Mouse (Mus musculus) heart, postnatal 4 days (tissue): Measurements from ENCODE around the gene Olfr1012. TPM values are rescaled to one million over a fixed set of nuclear protein-coding genes. Genes with fewer than 3 reads are reported as not detected.
A peak's percentile ranks its signal among the peaks of the same experiment; 100 is the strongest.
"Not testable (repeated sequence)": the region's sequence is repeated elsewhere in the genome, so short reads cannot be mapped to it uniquely, and the experiment has no call there.

Experiments used
- DNase-seq: peaks from one replicate; pipeline ENCODE4 v3.0.0; 2021
- total RNA-seq, 2 experiments: library from RNA; stranded (reverse); gene quantifications; 2 replicates each; pipeline ENCODE4 v1.2.3; 2021

Gene Olfr1012
- not detected for total RNA-seq

DNA sequence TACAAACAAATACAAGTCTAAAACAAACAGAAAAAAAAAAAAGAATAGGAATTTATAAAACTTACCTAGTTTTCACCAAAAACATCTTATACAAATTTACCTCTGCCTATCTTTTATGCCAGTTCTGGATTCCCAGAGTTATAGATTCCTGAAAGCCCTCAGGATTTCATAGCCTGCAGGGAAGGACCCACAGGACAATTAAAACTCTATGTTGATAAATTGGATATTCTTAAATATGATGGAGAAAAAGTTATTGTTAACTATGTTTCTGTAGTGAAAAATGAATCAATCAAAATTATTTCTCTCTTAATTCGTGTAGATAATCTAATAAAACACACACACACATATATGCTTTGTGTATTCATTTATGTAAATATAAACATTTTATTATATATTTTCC lies at the start of gene Olfr1012:
Gene Olfr1012 (minus strand): TSS at position 101 of the 400 bp plus-strand sequence.
- DNase-seq, result no peak

DNA sequence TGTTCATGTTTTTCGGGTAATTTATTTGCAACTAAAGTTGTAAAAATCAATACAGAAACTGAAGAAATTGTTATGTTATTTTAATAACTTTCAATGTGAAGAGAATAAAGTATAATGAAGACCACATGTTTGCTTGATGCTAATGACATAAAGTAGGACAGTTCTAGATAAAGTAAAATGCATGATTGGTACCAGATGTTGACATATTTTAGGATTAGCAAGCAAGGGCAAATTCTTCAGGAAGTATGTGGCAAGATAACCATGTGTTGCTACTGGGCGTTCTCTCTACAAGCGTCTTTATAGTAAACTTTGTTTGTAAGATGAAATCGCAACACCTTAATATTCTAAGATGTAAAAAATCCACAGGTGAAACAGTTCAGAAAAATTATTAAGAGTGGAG lies 41.9 kb upstream of the Olfr1012 start:
- DNase-seq, result no peak

DNA sequence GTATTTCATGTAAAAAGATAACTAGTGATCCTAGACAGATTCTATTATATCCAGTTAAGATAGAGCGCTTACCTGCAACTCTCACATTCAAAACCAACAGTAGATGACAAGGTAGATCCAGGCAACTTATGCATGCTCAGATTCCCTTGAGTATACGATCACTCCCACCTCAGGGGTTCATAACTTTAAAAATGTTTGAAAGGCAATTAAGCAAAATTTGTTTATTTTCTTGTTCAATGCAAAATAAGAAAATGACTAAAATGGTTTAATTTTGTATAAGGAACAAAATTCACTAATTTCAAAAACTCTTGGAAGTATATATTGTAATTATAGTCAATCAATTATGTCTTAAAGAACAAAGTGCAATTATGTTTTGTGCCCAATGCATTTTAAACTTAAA lies 39.9 kb upstream of the Olfr1012 start, which contains the start of gene Olfr1016:
Gene Olfr1016 (minus strand): TSS at position 101 of the 400 bp plus-strand sequence.
- DNase-seq, result no peak

DNA sequence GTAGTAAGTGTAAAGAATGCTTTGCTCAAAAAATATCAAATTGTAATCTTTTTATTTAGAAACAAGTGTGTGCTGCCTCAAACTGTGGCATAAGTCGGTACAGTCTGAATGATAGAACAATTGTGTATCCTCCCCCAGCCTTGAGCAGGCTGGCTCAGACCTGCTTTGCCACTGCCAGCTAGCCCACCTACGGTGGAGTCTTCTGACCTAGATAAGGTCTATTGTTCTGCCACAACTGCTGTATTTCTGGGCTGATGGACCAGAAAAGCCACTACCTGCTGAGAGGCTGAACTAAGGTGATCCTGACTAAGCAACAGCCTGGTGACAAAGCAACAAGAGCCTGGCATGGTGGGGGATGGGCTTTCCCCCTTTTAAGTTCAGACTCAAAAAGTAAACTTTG lies 29.8 kb upstream of the Olfr1012 start:
- no peak for DNase-seq

DNA sequence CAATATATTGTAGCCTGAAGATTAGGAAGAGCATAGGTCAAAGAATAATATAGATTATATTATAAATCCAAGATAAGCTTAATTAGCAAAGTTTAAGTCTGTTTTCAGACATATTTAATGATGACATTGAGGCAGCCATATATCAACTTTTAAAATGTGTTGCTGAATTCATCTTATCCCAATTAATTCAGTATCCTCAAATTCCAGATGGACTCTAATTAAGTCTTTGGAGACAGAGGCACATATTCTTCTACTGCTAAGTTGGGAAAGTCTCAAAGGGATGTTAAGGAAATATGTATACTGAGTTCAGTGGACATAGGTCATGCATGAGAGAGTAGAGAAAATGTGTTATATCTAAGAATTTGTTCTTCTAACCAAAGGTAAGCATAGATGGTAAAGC lies 19.2 kb upstream of the Olfr1012 start, which contains the start of gene Olfr1015:
Gene Olfr1015 (plus strand): TSS at position 301 of the 400 bp plus-strand sequence.
- DNase-seq, result no peak

DNA sequence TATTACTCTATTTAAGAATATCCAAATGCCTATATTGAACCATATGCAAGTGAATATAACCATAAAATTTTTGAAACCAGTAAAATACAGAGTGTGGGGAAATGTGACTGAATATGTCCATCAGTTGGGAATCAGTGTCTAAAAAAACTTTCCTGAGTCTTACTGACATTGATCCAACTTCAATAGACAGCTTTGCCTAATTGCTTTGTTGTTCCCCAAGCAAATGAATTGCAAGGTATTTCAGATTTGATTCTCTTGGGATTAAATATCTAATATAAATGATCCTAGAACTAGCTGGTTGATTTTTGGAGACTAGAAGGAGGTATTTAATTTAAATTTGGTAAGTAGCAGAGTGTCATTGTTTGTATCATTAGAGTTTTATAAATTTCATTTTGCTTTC lies 9.8 kb upstream of the Olfr1012 start, which contains the start of gene Olfr1014:
Gene Olfr1014 (plus strand): TSS at position 301 of the 400 bp plus-strand sequence.
- DNase-seq, result no peak

DNA sequence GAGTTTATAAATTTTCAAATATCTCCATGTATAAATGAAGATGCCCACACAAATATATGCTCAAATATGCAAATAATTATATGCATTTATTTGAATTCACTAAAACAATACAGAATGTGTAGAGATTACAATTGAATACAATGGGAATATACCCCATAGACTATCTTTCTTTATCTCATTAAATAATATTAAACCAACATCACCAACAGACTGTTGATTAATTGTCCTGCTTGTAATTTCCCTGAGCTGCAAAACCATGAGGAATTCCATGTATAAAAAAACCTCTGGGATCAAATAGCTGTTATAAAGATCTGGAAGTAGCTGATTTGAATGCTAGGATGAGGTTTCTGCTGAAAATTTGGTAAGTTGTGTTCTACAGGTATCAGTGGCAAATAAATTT lies 4.2 kb upstream of the Olfr1012 start, which contains the start of gene Olfr1013:
Gene Olfr1013 (plus strand): TSS at position 301 of the 400 bp plus-strand sequence.
- DNase-seq, result no peak

DNA sequence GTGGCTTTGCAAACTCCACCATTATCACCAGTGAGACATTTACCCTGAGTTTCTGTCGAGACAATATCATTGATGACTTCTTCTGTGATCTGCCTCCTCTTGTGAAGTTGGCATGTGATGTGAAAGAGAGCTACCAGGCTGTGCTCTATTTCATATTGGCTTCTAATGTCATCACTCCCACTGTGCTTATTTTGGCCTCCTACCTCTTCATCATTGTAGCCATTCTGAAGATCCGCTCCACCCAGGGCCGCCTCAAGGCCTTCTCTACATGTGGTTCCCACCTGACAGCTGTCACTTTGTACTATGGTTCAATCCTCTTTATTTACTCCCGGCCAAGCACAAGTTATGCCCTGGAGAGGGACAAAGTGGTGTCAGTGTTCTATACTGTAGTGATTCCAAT lies 8.7 kb downstream of the Olfr1012 start:
- no peak for DNase-seq

DNA sequence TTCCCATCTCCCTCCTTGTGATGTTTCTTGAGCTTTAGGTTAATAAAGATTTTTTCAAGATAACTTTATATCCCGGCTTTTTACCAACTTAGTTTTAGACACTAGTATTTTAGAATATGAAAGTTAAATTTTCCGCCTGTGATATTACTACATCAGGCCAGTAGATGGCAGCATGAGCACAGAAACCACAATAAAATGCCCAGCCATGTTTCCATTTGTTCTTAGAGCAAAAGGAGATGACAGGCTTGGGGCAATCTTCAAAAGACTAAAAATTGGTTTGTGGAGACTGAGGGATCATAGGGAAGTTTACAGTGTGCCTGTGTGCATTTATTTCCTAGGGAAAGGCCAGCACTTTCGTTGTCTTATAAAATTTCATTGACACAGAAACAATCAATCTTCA lies 36.8 kb downstream of the Olfr1012 start:
- peak; percentile 23 for DNase-seq

DNA sequence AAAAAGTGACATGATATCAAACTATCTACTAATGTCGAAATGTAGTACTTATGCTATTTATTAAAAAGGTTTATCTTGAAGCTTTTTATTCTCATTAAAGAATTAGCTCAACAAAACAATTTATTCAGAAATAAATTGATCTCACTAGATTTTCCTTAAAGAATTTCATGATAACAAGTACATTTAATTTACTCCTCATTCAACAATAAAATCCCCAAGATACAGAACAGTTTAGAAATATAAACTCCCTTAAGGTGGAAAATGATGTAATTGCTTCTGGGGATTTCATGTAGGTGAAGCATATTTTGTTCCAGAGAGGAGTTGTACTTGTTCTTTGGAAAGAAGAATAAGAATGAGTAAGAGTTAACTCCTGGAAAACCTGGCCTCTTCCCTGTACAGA lies 47.4 kb downstream of the Olfr1012 start, which contains the start of gene Olfr1009:
Gene Olfr1009 (plus strand): TSS at position 301 of the 400 bp plus-strand sequence.
- no peak for DNase-seq

DNA sequence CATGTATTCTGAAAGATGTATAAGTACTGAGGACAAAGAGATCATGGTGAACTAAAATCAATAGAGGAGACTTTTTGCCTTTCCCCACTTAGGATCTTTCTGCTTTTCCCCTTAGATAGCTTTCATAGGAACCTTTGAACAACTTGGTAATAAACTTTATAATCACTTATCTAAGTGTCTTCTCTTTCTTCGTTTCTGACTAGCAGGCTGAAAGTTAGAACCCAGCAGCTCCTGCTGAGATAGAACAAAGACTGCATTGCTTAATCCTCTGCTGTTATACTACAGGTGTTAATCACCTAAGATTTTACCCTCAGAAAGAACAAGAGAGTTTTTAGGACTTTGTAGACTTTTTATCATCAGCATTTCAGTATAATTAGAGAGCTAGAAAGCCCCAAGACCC lies 51.4 kb downstream of the Olfr1012 start:
- no peak for DNase-seq

DNA sequence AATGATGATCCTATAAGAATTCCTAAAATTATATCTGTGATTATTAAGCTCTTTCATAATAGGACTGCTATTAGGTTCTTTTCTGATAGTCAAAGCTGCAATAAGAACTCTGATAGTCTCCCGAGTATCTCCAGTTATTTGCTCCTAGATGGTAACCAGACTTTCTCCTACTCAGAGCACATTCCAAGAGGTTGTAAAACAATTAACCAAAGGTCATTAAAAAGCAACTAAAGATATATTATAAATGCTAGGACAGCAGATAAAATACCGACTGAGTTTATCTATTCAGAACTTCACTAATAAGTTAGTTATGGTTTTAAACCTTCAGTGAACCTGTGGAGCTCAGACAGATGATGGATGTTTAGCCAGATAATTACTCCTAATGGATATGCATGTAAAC lies 51.9 kb downstream of the Olfr1012 start:
- DNase-seq, result not testable (repeated sequence)

Other genes starting within 250 kb of the Olfr1012 start
- gene 4833423E24Rik, start 243.7 kb downstream of the Olfr1012 start, total RNA-seq, result not detected
- not detected for gene Olfr996, start 183.6 kb downstream of the Olfr1012 start, total RNA-seq
- not detected for gene Olfr998, start 173.8 kb downstream of the Olfr1012 start, total RNA-seq
- not detected for gene Olfr1000, start 150.9 kb downstream of the Olfr1012 start, total RNA-seq
- not detected for gene Olfr1002, start 112.1 kb downstream of the Olfr1012 start, total RNA-seq
- not detected for gene Olfr154, start 98.3 kb downstream of the Olfr1012 start, total RNA-seq
- not detected for gene Olfr1006, start 84.0 kb downstream of the Olfr1012 start, total RNA-seq
- not detected for gene Olfr1008, start 73.3 kb downstream of the Olfr1012 start, total RNA-seq
- not detected for gene Olfr1009, start 47.3 kb downstream of the Olfr1012 start, total RNA-seq
- not detected for gene Olfr1013, start 4.3 kb upstream of the Olfr1012 start, total RNA-seq
- not detected for gene Olfr1014, start 9.9 kb upstream of the Olfr1012 start, total RNA-seq
- gene Olfr1015, start 19.3 kb upstream of the Olfr1012 start, total RNA-seq, result not detected
- not detected for gene Olfr1016, start 39.8 kb upstream of the Olfr1012 start, total RNA-seq
- not detected for gene Olfr1018, start 55.7 kb upstream of the Olfr1012 start, total RNA-seq
- not detected for gene Olfr1019, start 82.7 kb upstream of the Olfr1012 start, total RNA-seq
- not detected for gene Olfr1020, start 84.3 kb upstream of the Olfr1012 start, total RNA-seq
- not detected for gene Olfr1022, start 105.8 kb upstream of the Olfr1012 start, total RNA-seq
- gene Olfr1023, start 122.9 kb upstream of the Olfr1012 start, total RNA-seq, result not detected
- not detected for gene Olfr1024, start 142.3 kb upstream of the Olfr1012 start, total RNA-seq
- gene Olfr1025-ps1, start 152.4 kb upstream of the Olfr1012 start, total RNA-seq, result not detected
- not detected for gene Olfr1026, start 158.8 kb upstream of the Olfr1012 start, total RNA-seq
- gene Olfr1028, start 187.7 kb upstream of the Olfr1012 start, total RNA-seq, result not detected
- not detected for gene Olfr1029, start 211.1 kb upstream of the Olfr1012 start, total RNA-seq
- gene Olfr1030, start 216.5 kb upstream of the Olfr1012 start, total RNA-seq, result not detected
- not detected for gene Olfr1031, start 227.5 kb upstream of the Olfr1012 start, total RNA-seq
- gene Olfr1032, start 242.8 kb upstream of the Olfr1012 start, total RNA-seq, result not detected